Mouse (Mus musculus) liver, adult 2 months (tissue): ENCODE results near the gene Kcnk13. TPM values are rescaled to one million over a fixed set of nuclear protein-coding genes. Genes with fewer than 3 reads are reported as not detected.

Experiments used
- DNase-seq: peaks from one replicate; pipeline ENCODE4 v3.0.0-alpha.2; 2011; ENCODE audit warnings: low read depth, low spot score; ENCODE audit errors: extremely low read depth
- H3K27ac ChIP-seq: fragments of 200-500 bp; replicated peaks from 2 replicates; pipeline ENCODE4 v1.5.1; 2012; ENCODE audit warnings: low read depth, mild to moderate bottlenecking, control low read depth, inconsistent platforms, low read length; ENCODE audit not compliant: insufficient read depth
- H3K27me3 ChIP-seq: fragments of 200-500 bp; 2 replicates; pipeline ENCODE4 v1.6.1; 2012; ENCODE audit warnings: mild to moderate bottlenecking, moderate library complexity, low read length, inconsistent platforms; ENCODE audit not compliant: control insufficient read depth, insufficient read depth
- H3K36me3 ChIP-seq: fragments of 200-500 bp; 2 replicates; pipeline ENCODE4 v1.6.1; 2012; ENCODE audit warnings: low read length, inconsistent platforms; ENCODE audit not compliant: control insufficient read depth, insufficient read depth
- H3K4me1 ChIP-seq: fragments of 200-500 bp; 2 replicates; pipeline ENCODE4 v1.6.1; 2011; ENCODE audit warnings: low read length; ENCODE audit not compliant: control insufficient read depth, insufficient read depth
- H3K4me3 ChIP-seq: fragments of 200-500 bp; 2 replicates; pipeline ENCODE4 v1.5.1; 2011; ENCODE audit warnings: low read depth, mild to moderate bottlenecking, control low read depth, low read length, moderate library complexity; ENCODE audit not compliant: insufficient read depth
- H3K79me2 ChIP-seq: fragments of 200-500 bp; 2 replicates; pipeline ENCODE4 v1.6.1; 2012; ENCODE audit warnings: inconsistent platforms, mild to moderate bottlenecking, low read length, moderate library complexity; ENCODE audit not compliant: control insufficient read depth, insufficient read depth
- H3K9ac ChIP-seq: fragments of 200-500 bp; 2 replicates; pipeline ENCODE4 v1.6.1; 2012; ENCODE audit warnings: low read depth, mild to moderate bottlenecking, control low read depth, inconsistent platforms, low read length
- CTCF ChIP-seq: fragments of 200-500 bp; IDR thresholded peaks from 2 replicates; pipeline ENCODE4 v1.5.1; 2011; ENCODE audit warnings: low read depth, low read length, control low read depth
- POLR2A ChIP-seq: fragments of 200-500 bp; IDR thresholded peaks from 2 replicates; pipeline ENCODE4 v1.6.1; 2011; ENCODE audit warnings: low read length, control low read depth; ENCODE audit not compliant: insufficient read depth; ENCODE audit errors: extremely low read depth
- WGBS: fragments of 180-500 bp; shearing (Covaris S2); methylation state at CpG from one replicate; pipeline ENCODE4 v1.1.7; 2018; 5-methylcytosine and 5-hydroxymethylcytosine counted together
- polyA plus RNA-seq: library from polyadenylated mRNA; depleted of rRNA; stranded (reverse); fragments of >200 nt; gene quantifications from 2 replicates; pipeline ENCODE4 v1.2.3, GENCODE M21; 2012
- total RNA-seq: library from RNA; depleted of rRNA; stranded (reverse); fragments of >200 nt; gene quantifications from 2 replicates; pipeline ENCODE4 v1.2.3, GENCODE M21; 2014

The Kcnk13 gene
- total and polyA plus RNA-seq, 2 experiments, result 0.23 to 0.65 TPM

DNA sequence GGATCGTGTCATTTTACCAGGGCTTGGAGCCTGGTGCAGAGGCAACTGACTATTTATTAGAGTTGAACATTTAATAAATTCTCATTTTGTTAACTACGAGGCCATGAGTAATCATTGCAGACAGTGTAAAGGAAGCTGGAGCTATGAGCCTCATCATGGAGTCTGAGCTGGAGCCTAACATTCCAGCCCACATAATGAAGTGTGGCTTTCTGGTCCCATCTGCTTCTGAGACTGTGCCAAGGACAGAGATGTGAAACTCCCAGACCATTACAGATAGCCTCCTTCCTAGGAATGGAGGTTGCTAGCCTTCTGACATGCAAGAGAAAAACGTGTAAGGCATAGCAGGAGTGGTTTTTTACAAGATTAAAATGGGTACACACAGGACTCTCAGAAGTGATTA lies 98.3 kb downstream of the Kcnk13 start:
- Histone ChIP-seq H3K27me3 (no peaks in the 10 kb centered on the region), H3K36me3 (no peaks in the 10 kb centered on the region), H3K9ac (no peak overlapping the region), H3K4me3 (no peak overlapping the region), H3K4me1 (no peaks in the 10 kb centered on the region), H3K79me2 (no peaks in the 10 kb centered on the region), H3K27ac (no peak overlapping the region)
- 63% methylated on average over 3 of the region's 3 CpGs for WGBS
- TF ChIP-seq POLR2A, result no peak
- TF ChIP-seq CTCF, result no peak
- no peak for DNase-seq

DNA sequence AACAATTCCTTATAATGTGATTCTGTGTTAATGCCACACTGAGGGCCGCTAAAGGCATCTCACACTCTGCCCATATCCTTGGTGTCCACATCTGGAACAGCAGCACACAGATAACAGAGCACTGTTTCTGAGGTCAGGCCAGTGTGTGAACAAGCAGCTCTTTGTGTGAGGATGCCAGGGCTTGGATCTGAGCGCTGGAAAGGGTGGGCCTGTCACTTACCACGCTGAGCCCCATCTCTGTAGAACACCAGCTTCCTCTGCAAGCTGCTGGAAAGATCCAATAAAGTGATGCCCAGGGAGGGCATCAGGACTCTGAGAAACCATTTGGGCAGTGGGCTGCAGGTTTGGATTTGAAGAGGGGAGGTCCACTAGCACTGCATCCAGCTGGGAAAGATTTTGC lies 100.8 kb downstream of the Kcnk13 start:
- TF ChIP-seq CTCF, result no peak
- TF ChIP-seq POLR2A, result no peak
- Histone ChIP-seq H3K27ac (no peak overlapping the region), H3K36me3 (no peaks in the 10 kb centered on the region), H3K4me1 (no peaks in the 10 kb centered on the region), H3K4me3 (no peak overlapping the region), H3K79me2 (no peaks in the 10 kb centered on the region), H3K27me3 (no peaks in the 10 kb centered on the region), H3K9ac (no peak overlapping the region)
- WGBS, result 87% methylated on average over 3 of the region's 3 CpGs
- DNase-seq, result no peak

DNA sequence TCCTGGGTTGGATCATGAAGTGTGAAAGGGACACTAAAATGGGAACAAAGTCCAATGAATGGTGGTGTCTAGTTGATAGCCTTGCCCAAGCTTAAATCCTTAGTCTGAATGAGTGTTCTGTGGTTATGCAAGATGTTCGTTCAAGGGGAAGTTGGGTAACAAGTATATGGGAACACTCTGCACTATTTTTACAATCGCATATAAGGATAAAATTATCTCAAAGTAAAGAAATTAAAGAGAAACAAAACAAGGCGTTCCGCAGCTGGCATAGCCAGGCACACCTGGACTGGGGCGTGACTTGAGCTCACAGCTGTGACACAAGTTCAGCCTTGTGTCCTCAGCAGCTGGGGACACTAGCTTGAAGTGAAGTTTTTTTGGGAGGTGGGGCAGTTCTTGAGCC lies 103.2 kb downstream of the Kcnk13 start:
- DNase-seq, result peak; percentile 37
- 85% methylated on average over 5 of the region's 5 CpGs for WGBS

DNA sequence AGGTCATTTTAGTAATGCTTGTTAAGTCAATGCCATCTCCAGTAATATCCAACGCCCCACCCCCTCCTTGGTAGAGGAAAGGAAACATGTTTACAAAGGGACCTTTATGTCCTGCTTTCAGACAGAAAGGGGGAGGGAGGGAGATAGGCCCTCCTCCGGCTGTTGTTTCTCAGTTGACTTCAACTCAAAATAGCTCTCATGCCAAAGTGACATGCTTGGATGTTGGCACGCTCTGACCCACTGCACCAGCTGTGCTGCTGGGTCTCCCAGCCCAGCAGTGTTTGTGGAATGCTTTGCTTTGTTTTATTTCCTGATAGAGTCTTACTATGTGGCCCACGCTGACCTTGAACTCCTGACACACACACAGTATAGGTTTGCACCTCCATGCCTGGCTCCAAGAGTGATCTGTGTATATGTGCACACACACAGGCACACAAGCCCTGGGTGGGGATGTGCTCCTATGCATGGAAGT lies 108.9 kb downstream of the Kcnk13 start:
- no peak for DNase-seq
- H3K27me3 ChIP-seq, result no peaks in the 10 kb centered on the region
- no peaks in the 10 kb centered on the region for H3K36me3 ChIP-seq
- no peaks in the 10 kb centered on the region for H3K4me1 ChIP-seq
- no peaks in the 10 kb centered on the region for H3K79me2 ChIP-seq
- no peak for TF ChIP-seq CTCF
- no peak for TF ChIP-seq POLR2A
- no peak overlapping the region for H3K4me3 ChIP-seq
- no peak overlapping the region for H3K9ac ChIP-seq
- WGBS, result 74% methylated on average over 4 of the region's 4 CpGs
- no peak overlapping the region for H3K27ac ChIP-seq

More for the DNA sequence above, 103.2 kb downstream of the Kcnk13 start:
- Histone ChIP-seq H3K27ac (no peak overlapping the region), H3K9ac (no peak overlapping the region), H3K79me2 (no peaks in the 10 kb centered on the region), H3K4me3 (no peak overlapping the region), H3K4me1 (no peaks in the 10 kb centered on the region), H3K36me3 (no peaks in the 10 kb centered on the region), H3K27me3 (no peaks in the 10 kb centered on the region)
- no peak for TF ChIP-seq CTCF
- no peak for TF ChIP-seq POLR2A

DNA sequence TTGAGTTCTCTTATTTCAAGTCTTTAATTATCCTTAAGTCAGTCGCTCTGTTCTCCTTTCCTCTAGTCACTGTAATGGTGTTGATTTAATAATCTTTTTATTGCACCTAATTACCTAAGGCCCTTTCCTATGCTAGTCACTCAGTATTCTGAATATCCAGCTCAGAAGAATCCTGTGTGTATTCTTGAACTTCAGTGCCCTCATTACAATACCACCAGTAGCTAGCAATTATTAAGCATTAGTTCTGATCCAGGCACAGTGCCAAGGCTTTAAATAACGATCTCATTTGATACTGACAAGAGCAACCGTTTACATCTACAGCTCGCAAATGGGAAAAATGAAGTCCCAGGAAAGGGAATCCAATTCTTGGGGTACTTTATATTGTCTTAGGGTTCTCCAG lies 111.4 kb downstream of the Kcnk13 start:
- Histone ChIP-seq H3K27me3 (no peaks in the 10 kb centered on the region), H3K9ac (no peak overlapping the region), H3K36me3 (no peaks in the 10 kb centered on the region), H3K27ac (no peak overlapping the region), H3K4me3 (no peak overlapping the region), H3K4me1 (no peaks in the 10 kb centered on the region), H3K79me2 (no peaks in the 10 kb centered on the region)
- 83% methylated on average over 4 of the region's 4 CpGs for WGBS
- DNase-seq, result no peak
- TF ChIP-seq CTCF (no peak), POLR2A (no peak)

DNA sequence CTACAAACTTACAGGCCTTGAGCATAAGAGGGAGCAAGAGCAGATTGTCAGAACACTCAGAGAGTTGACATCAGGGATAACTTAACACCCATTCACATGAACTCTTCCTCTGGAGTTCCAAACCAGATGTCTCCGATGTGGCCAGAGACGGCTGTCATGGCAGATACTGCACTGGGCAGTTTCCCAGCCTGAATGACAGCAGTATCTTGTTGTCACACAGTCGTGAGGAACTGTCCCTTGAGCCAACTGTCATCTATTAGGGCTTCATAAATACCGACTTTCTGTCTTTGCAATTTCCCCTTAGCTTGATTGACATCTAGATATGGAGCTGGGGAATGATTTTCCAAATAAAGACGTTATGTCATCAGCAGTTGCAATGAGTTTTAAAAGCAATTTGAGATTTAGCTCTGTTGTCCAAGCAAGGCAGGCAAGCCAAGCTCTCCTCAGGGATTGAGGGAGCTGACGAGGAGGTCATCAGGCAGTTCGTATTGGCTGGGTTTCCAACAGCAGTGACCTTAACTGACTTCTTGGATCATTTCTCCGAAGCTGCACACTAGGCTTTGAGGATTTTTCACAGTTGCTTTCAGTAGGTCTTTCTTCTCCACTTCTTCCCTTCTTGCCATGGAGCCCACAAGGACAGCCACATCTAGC lies 115.5 kb downstream of the Kcnk13 start:
- Histone ChIP-seq H3K36me3 (no peaks in the 10 kb centered on the region), H3K4me3 (no peak overlapping the region), H3K79me2 (no peaks in the 10 kb centered on the region), H3K27me3 (no peaks in the 10 kb centered on the region), H3K4me1 (no peaks in the 10 kb centered on the region), H3K27ac (no peak overlapping the region), H3K9ac (no peak overlapping the region)
- no peak for TF ChIP-seq POLR2A
- no peak for TF ChIP-seq CTCF
- DNase-seq, result no peak
- WGBS, result 70% methylated on average over 8 of the region's 8 CpGs
